Mouse (Mus musculus) lung, postnatal 0 days (tissue): Measurements from ENCODE around the gene Zfp768. TPM values are rescaled to one million over a fixed set of nuclear protein-coding genes. Genes with fewer than 3 reads are reported as not detected.
A peak's percentile ranks its signal among the peaks of the same experiment; 100 is the strongest.
"Not testable (repeated sequence)": the region's sequence is repeated elsewhere in the genome, so short reads cannot be mapped to it uniquely, and the experiment has no call there.

ENCODE experiments used
- ATAC-seq: fragments of 200-750 bp; cut with Nextera tagmentation; 2 replicates; pipeline ENCODE4 v1.8.0; 2017; ENCODE audit warnings: moderate library complexity
- DNase-seq: peaks from one replicate; pipeline ENCODE4 v3.0.0-alpha.2; 2016; ENCODE audit warnings: low spot score
- H3K27ac ChIP-seq: fragments of 300-500 bp; sonication (generic); 2 replicates; pipeline ENCODE4 v1.5.1; 2014; ENCODE audit warnings: antibody characterized with exemption, mild to moderate bottlenecking, low read length, mixed read lengths
- H3K27me3 ChIP-seq: fragments of 300-500 bp; sonication (generic); replicated peaks from 2 replicates; pipeline ENCODE4 v1.6.1; 2014; ENCODE audit warnings: low read length, mixed read lengths; ENCODE audit not compliant: insufficient read depth
- H3K36me3 ChIP-seq: fragments of 300-500 bp; sonication (generic); 2 replicates; pipeline ENCODE4 v1.6.1; 2014; ENCODE audit warnings: low read length, mixed read lengths; ENCODE audit not compliant: insufficient read depth
- H3K4me1 ChIP-seq: fragments of 300-500 bp; sonication (generic); 2 replicates; pipeline ENCODE4 v1.6.1; 2014; ENCODE audit warnings: antibody characterized with exemption, low read depth, low read length, mixed read lengths; ENCODE audit not compliant: insufficient read depth
- H3K4me2 ChIP-seq: fragments of 300-500 bp; sonication (generic); replicated peaks from 2 replicates; pipeline ENCODE4 v1.6.1; 2014; ENCODE audit warnings: low read depth, mild to moderate bottlenecking, low read length, moderate library complexity, mixed read lengths
- H3K4me3 ChIP-seq: fragments of 300-500 bp; sonication (generic); 2 replicates; pipeline ENCODE4 v1.5.1; 2014; ENCODE audit warnings: low read depth, low read length
- H3K9ac ChIP-seq: fragments of 300-500 bp; sonication (generic); replicated peaks from 2 replicates; pipeline ENCODE4 v1.6.1; 2014; ENCODE audit warnings: low read depth, mild to moderate bottlenecking
- H3K9me3 ChIP-seq: fragments of 300-500 bp; sonication (generic); 2 replicates; pipeline ENCODE4 v1.6.1; 2016; ENCODE audit warnings: low read length, mixed read lengths
- CTCF ChIP-seq: IDR thresholded peaks from 2 replicates; pipeline ENCODE4 v1.5.1; 2016; ENCODE audit warnings: antibody characterized with exemption, mild to moderate bottlenecking
- EP300 ChIP-seq: IDR thresholded peaks from 2 replicates; pipeline ENCODE4 v1.6.1; 2016; ENCODE audit warnings: antibody characterized with exemption, mild to moderate bottlenecking, control low read depth
- WGBS: fragments of 180-500 bp; shearing (Covaris S2); extraction: QIAGEN DNeasy Blood & Tissue Kit; methylation state at CpG from one replicate; pipeline ENCODE4 v1.1.7; 2014; 5-methylcytosine and 5-hydroxymethylcytosine counted together
- polyA plus RNA-seq: library from polyadenylated mRNA; unstranded; fragments of >200 nt; fragmentation: Nextera tagmentation; extraction: Ambion mirVana; gene quantifications from 2 replicates; pipeline ENCODE4 v1.2.1, GENCODE M21; 2015

The Zfp768 gene
- polyA plus RNA-seq, 1 experiment from 2014 or later: 12.8 TPM

GRCm38 (mm10) chr7:127371870-127372269 is 26.5 kb upstream of the Zfp768 start:
- DNase-seq, H3K4me2 ChIP-seq, H3K4me3 ChIP-seq, H3K9me3 ChIP-seq, H3K9ac ChIP-seq, H3K4me1 ChIP-seq, H3K27me3 ChIP-seq, ATAC-seq, H3K27ac ChIP-seq, H3K36me3 ChIP-seq: not testable (repeated sequence)
- TF ChIP-seq CTCF: peak; percentile 33; the same call in 1 of the 2 replicates
- 72% methylated on average over 3 of the region's 3 CpGs for WGBS

- Histone ChIP-seq H3K36me3 (no peaks in the 10 kb centered on the region), H3K9ac (no peak overlapping the region), H3K4me2 (no peak overlapping the region), H3K27me3 (no peaks in the 10 kb centered on the region), H3K27ac (no peak overlapping the region), H3K9me3 (no peaks in the 10 kb centered on the region), H3K4me1 (peaks cover 2% of the 10 kb centered on the region; the same call in 1 of the 2 replicates), H3K4me3 (no peak overlapping the region)
- no peak for DNase-seq
- ATAC-seq: no peak
- WGBS: 66% methylated on average over 2 of the region's 2 CpGs
- TF ChIP-seq CTCF (no peak), EP300 (no peak)
These were observed 25.8 kb upstream of the Zfp768 start for GRCm38 (mm10) chr7:127371213-127371612.

- Histone ChIP-seq H3K9me3 (no peaks in the 10 kb centered on the region), H3K9ac (no peak overlapping the region), H3K27ac (no peak overlapping the region), H3K4me2 (no peak overlapping the region), H3K27me3 (no peaks in the 10 kb centered on the region), H3K36me3 (no peaks in the 10 kb centered on the region), H3K4me3 (no peak overlapping the region), H3K4me1 (peaks cover 5% of the 10 kb centered on the region; the same call in 1 of the 2 replicates)
- TF ChIP-seq EP300 (no peak; the same call in 1 of the 2 replicates), CTCF (no peak)
- ATAC-seq (no peak), DNase-seq (peak; percentile 25)
- 63% methylated on average over 3 of the region's 3 CpGs for WGBS
These were observed 20.9 kb upstream of the Zfp768 start for GRCm38 (mm10) chr7:127366249-127366648.

- Histone ChIP-seq H3K4me1 (peaks cover 5% of the 10 kb centered on the region; the same call in 1 of the 2 replicates), H3K9me3 (no peaks in the 10 kb centered on the region), H3K4me2 (peak overlapping the region; percentile 64), H3K27ac (no peak overlapping the region), H3K27me3 (no peaks in the 10 kb centered on the region), H3K4me3 (peak overlapping the region; percentile 33), H3K9ac (no peak overlapping the region), H3K36me3 (no peaks in the 10 kb centered on the region)
- peak; percentile 35; the same call in 1 of the 2 replicates for ATAC-seq
- WGBS: 65% methylated on average over 4 of the region's 4 CpGs
- DNase-seq: peak; percentile 69
- TF ChIP-seq CTCF (no peak), EP300 (no peak)
These were observed 18.8 kb upstream of the Zfp768 start for GRCm38 (mm10) chr7:127364166-127364565.

GRCm38 (mm10) chr7:127363475-127363921 is 18.1 kb upstream of the Zfp768 start:
- Histone ChIP-seq H3K27me3 (no peaks in the 10 kb centered on the region), H3K4me3 (peak overlapping the region; percentile 33), H3K27ac (no peak overlapping the region), H3K9ac (peak overlapping the region; percentile 59), H3K4me2 (peak overlapping the region; percentile 64), H3K36me3 (no peaks in the 10 kb centered on the region), H3K9me3 (no peaks in the 10 kb centered on the region), H3K4me1 (peaks cover 5% of the 10 kb centered on the region; the same call in 1 of the 2 replicates)
- DNase-seq (peak; percentile 31), ATAC-seq (peak; percentile 65)
- WGBS: 4% methylated on average over 24 of the region's 24 CpGs
- TF ChIP-seq EP300 (no peak), CTCF (no peak)

- H3K4me2 ChIP-seq: peak overlapping the region; percentile 46
- H3K36me3 ChIP-seq, H3K9me3 ChIP-seq, H3K27me3 ChIP-seq, H3K4me1 ChIP-seq, H3K27ac ChIP-seq, H3K9ac ChIP-seq: not testable (repeated sequence)
- WGBS: 21% methylated on average over 13 of the region's 13 CpGs
- TF ChIP-seq CTCF: peak; percentile 88
- DNase-seq (peak; percentile 87), ATAC-seq (0 out of 2 replicates have a peak, but pooled peaks have one; percentile 19)
- peak overlapping the region; percentile 29; the same call in 1 of the 2 replicates for H3K4me3 ChIP-seq
These were observed 17.0 kb upstream of the Zfp768 start for GRCm38 (mm10) chr7:127362418-127362817.

GRCm38 (mm10) chr7:127361449-127361848 is 16.1 kb upstream of the Zfp768 start:
- TF ChIP-seq CTCF (no peak), EP300 (no peak)
- no peak for DNase-seq
- WGBS: 43% methylated on average over 10 of the region's 13 CpGs
- Histone ChIP-seq H3K4me2 (no peak overlapping the region), H3K4me3 (no peak overlapping the region), H3K4me1 (peaks cover 5% of the 10 kb centered on the region; the same call in 1 of the 2 replicates), H3K9me3 (no peaks in the 10 kb centered on the region), H3K27ac (no peak overlapping the region), H3K9ac (no peak overlapping the region), H3K36me3 (no peaks in the 10 kb centered on the region), H3K27me3 (no peaks in the 10 kb centered on the region; the same call in 1 of the 2 replicates)
- no peak for ATAC-seq
